Mouse (Mus musculus): Measurements from ENCODE around the gene Pcgf3. TPM values are rescaled to one million over a fixed set of nuclear protein-coding genes. Genes with fewer than 3 reads are reported as not detected.

The Pcgf3 gene
- polyA plus RNA-seq, 1 experiment from 2014 or later = 34.7 TPM

DNA sequence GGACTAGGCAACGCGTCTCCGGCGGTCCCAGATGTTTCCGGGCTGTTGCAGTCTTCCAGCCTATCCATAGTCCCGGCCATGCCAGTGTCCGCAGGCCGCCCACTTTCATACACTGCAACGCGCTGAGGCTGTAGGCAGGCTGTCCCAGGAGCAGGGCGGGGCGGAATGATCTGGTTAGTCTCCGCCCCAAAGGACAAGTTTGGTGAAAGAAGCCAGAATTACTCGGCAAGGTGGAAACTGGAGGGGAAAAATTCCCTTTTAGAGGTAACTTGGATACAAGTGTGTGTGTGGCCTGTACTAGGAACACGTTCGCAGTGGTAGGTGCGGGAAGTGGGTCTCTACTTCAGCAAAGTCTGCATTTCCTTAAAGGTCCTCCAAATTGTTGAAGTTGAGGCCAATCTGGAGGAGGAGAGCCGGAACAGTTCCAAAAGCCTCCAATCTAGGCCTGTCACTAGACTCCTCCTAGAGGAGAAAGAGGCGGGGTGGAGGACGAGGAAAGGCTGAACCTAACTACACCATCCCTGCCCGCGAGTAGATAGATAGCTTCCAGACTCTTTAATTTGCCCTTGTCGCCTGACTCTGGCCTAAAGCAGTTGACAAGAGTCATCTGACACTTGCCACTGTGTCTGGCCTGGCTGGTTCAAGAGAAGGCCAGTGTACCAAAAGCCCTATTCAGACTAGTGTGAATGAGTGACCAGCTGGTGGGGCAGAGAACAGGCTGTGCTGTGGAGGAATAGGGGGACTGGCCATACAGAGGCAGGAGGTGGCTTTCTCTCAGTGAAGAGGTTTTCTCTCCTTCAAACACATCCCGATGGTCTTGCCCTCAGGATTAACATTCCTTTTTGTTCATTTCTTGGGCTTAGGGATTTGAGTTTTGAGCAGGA is 12.0 kb upstream of the Pcgf3 start, which contains the start of gene Mfsd7a:
Gene Mfsd7a, minus strand, starts transcription at position 107 of the 884 bp plus-strand sequence.
- H3K9me3 ChIP-seq = no peaks in the 10 kb centered on the region
- WGBS = 10% methylated on average over 24 of the region's 24 CpGs
- H3K36me3 ChIP-seq = no peaks in the 10 kb centered on the region
- H3K9ac ChIP-seq = no peak within 1 kb of the TSS; the same call in 1 of the 2 replicates
- peak; percentile 78 for ATAC-seq (ENCODE audit: insufficient number of reproducible peaks, insufficient read depth, low FRiP score, low TSS enrichment)
- no peak within 1 kb of the TSS for H3K27ac ChIP-seq
- peaks cover 15% of the 10 kb centered on the region; the same call in 1 of the 2 replicates for H3K27me3 ChIP-seq
- H3K4me1 ChIP-seq = 0 out of 2 replicates have a peak, but pooled peaks cover 5% of the 10 kb centered on the region
- H3K4me3 ChIP-seq = peak within 1 kb of the TSS; percentile 34
- peak within 1 kb of the TSS; percentile 62 for H3K4me2 ChIP-seq (replicated peaks)

GRCm38 (mm10) chr5:108450837-108451540 is 10.0 kb upstream of the Pcgf3 start:
- Histone ChIP-seq H3K4me1 (0 out of 2 replicates have a peak, but pooled peaks cover 5% of the 10 kb centered on the region), H3K4me3 (no peak overlapping the region), H3K27ac (no peak overlapping the region), H3K9ac (no peak overlapping the region), H3K4me2 (replicated peaks) (no peak overlapping the region), H3K36me3 (no peaks in the 10 kb centered on the region), H3K9me3 (no peaks in the 10 kb centered on the region), H3K27me3 (peaks cover 15% of the 10 kb centered on the region; the same call in 1 of the 2 replicates)
- 78% methylated on average over 8 of the region's 8 CpGs for WGBS
- ATAC-seq (ENCODE audit: insufficient number of reproducible peaks, insufficient read depth, low FRiP score, low TSS enrichment) = no peak

GRCm38 (mm10) chr5:108451611-108452010 is 9.4 kb upstream of the Pcgf3 start:
- no peak overlapping the region for H3K4me2 ChIP-seq (replicated peaks)
- peaks cover 15% of the 10 kb centered on the region; the same call in 1 of the 2 replicates for H3K27me3 ChIP-seq
- no peaks in the 10 kb centered on the region for H3K9me3 ChIP-seq
- H3K4me1 ChIP-seq = 0 out of 2 replicates have a peak, but pooled peaks cover 5% of the 10 kb centered on the region
- H3K27ac ChIP-seq = no peak overlapping the region
- ATAC-seq (ENCODE audit: insufficient number of reproducible peaks, insufficient read depth, low FRiP score, low TSS enrichment) = no peak
- no peaks in the 10 kb centered on the region for H3K36me3 ChIP-seq
- H3K9ac ChIP-seq = no peak overlapping the region
- no peak overlapping the region for H3K4me3 ChIP-seq
- WGBS = 79% methylated on average over 1 of the region's 1 CpGs

DNA sequence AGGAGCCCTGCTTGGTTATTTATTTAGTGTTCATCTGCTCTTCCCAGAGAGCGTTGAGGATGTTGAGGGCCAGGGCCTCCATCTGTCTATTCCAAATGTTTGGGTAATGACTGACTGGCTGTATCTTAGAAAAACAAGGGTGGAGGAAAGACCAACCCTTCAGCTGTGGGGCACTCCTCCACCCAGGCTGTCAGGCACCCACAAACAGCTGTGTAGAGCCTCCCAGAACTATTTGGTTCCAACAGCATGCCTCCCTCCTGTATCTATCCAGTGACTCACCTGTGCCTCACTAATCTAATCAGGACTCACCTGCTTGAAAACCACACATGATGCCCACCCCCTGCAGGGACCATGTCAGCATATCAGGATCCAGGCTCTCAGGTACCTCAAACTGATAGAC is 8.6 kb upstream of the Pcgf3 start:
- no peak overlapping the region for H3K9ac ChIP-seq
- H3K27ac ChIP-seq = no peak overlapping the region
- H3K4me3 ChIP-seq = no peak overlapping the region
- no peak overlapping the region for H3K4me2 ChIP-seq (replicated peaks)
- no peak for ATAC-seq (ENCODE audit: insufficient number of reproducible peaks, insufficient read depth, low FRiP score, low TSS enrichment)
- H3K36me3 ChIP-seq = no peaks in the 10 kb centered on the region
- H3K27me3 ChIP-seq = peaks cover 11% of the 10 kb centered on the region; the same call in 1 of the 2 replicates
- H3K4me1 ChIP-seq = 0 out of 2 replicates have a peak, but pooled peaks cover 5% of the 10 kb centered on the region
- WGBS = 90% methylated on average over 1 of the region's 1 CpGs
- no peaks in the 10 kb centered on the region for H3K9me3 ChIP-seq

DNA sequence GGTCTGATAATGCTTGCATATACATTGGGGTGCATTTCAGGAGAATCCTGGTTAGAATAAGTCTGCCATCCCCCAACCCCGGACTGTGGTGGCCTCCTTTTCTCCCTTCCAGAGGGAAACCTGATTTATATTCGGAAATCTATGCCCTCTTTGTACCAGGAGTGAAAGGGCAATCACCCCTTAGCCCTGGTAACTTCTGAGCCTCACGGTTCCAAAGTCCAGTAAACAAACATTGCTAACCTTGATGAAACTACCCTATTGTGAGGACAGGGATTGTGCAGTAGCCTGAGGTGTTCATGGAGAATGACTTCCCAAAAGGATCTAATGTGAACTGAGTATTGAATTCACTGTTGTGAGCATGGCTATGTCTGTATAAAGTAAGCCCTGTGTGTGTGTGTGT is 6.9 kb upstream of the Pcgf3 start:
- Histone ChIP-seq H3K27ac (no peak overlapping the region), H3K4me2 (replicated peaks) (no peak overlapping the region), H3K27me3 (0 out of 2 replicates have a peak, but pooled peaks cover 5% of the 10 kb centered on the region), H3K9me3 (no peaks in the 10 kb centered on the region), H3K4me3 (no peak overlapping the region), H3K9ac (no peak overlapping the region), H3K36me3 (no peaks in the 10 kb centered on the region), H3K4me1 (0 out of 2 replicates have a peak, but pooled peaks cover 3% of the 10 kb centered on the region)
- no peak for ATAC-seq (ENCODE audit: insufficient number of reproducible peaks, insufficient read depth, low FRiP score, low TSS enrichment)
- 40% methylated on average over 3 of the region's 3 CpGs for WGBS

- Histone ChIP-seq H3K27me3 (0 out of 2 replicates have a peak, but pooled peaks cover 3% of the 10 kb centered on the region), H3K4me2 (replicated peaks) (no peak overlapping the region), H3K4me3 (no peak overlapping the region), H3K4me1 (peaks cover 16% of the 10 kb centered on the region), H3K9ac (no peak overlapping the region), H3K36me3 (no peaks in the 10 kb centered on the region), H3K27ac (no peak overlapping the region), H3K9me3 (no peaks in the 10 kb centered on the region)
- no peak for ATAC-seq (ENCODE audit: insufficient number of reproducible peaks, insufficient read depth, low FRiP score, low TSS enrichment)
- 71% methylated on average over 2 of the region's 2 CpGs for WGBS
Observed at GRCm38 (mm10) chr5:108458706-108459105, 2.3 kb upstream of the Pcgf3 start.

- H3K27me3 ChIP-seq = 0 out of 2 replicates have a peak, but pooled peaks cover 3% of the 10 kb centered on the region
- 48% methylated on average over 6 of the region's 6 CpGs for WGBS
- no peak for ATAC-seq (ENCODE audit: insufficient number of reproducible peaks, insufficient read depth, low FRiP score, low TSS enrichment)
- H3K36me3 ChIP-seq = no peaks in the 10 kb centered on the region
- H3K4me1 ChIP-seq = peaks cover 24% of the 10 kb centered on the region
- H3K9ac ChIP-seq = no peak overlapping the region
- H3K4me2 ChIP-seq (replicated peaks) = peak overlapping the region; percentile 96
- no peak overlapping the region for H3K27ac ChIP-seq
- peak overlapping the region; percentile 89 for H3K4me3 ChIP-seq
- no peaks in the 10 kb centered on the region for H3K9me3 ChIP-seq
Observed at GRCm38 (mm10) chr5:108460461-108460860, 571 bp upstream of the Pcgf3 start.

- no peaks in the 10 kb centered on the region for H3K9me3 ChIP-seq
- 0 out of 2 replicates have a peak, but pooled peaks cover 3% of the 10 kb centered on the region for H3K27me3 ChIP-seq
- H3K27ac ChIP-seq = no peak overlapping the region
- 39% methylated on average over 4 of the region's 4 CpGs for WGBS
- peak overlapping the region; percentile 89 for H3K4me3 ChIP-seq
- H3K36me3 ChIP-seq = no peaks in the 10 kb centered on the region
- peaks cover 24% of the 10 kb centered on the region for H3K4me1 ChIP-seq
- H3K4me2 ChIP-seq (replicated peaks) = peak overlapping the region; percentile 96
- H3K9ac ChIP-seq = peak overlapping the region; percentile 99
- ATAC-seq (ENCODE audit: insufficient number of reproducible peaks, insufficient read depth, low FRiP score, low TSS enrichment) = no peak
Observed at GRCm38 (mm10) chr5:108462446-108462845, 1.4 kb downstream of the Pcgf3 start.

DNA sequence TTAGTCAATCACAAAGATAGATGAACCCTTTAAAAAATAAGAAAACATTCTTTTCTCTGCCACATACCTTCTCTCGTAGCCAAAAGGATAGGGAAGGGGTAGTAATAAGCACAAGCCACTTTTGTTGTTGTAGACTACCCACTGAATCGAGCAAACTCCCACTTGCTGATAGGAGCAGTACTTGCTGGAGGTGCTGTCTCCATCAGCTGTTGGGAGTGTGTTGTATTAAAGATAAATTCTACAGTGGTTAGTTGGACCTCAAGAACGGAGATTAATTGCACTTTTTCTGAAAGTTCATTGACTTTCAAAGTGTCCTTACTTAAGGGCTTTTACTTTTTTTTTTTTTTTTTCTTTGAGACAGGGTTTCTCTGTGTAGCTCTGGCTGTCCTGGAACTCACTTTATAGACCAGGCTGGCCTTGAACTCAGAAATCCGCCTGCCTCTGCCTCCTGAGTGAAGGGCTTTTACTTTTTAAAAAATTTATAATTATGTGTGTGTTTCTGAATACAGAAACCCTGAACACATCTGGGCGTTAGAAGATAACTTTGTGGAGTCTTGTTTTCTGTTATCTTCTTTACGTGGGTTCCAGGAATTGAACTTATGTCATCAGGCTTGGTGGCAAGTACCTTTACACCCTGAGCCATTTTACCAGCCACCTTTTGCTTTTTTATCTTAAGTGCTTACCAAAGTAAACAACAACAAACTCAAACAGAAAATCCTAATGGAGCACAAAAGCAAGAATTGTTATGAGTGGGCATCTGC is 4.3 kb downstream of the Pcgf3 start:
- Histone ChIP-seq H3K4me1 (peaks cover 24% of the 10 kb centered on the region), H3K9ac (no peak overlapping the region), H3K36me3 (no peaks in the 10 kb centered on the region; the same call in 1 of the 2 replicates), H3K27me3 (no peaks in the 10 kb centered on the region), H3K4me3 (no peak overlapping the region), H3K9me3 (no peaks in the 10 kb centered on the region), H3K4me2 (replicated peaks) (no peak overlapping the region), H3K27ac (no peak overlapping the region)
- 88% methylated on average over 6 of the region's 6 CpGs for WGBS
- ATAC-seq (ENCODE audit: insufficient number of reproducible peaks, insufficient read depth, low FRiP score, low TSS enrichment) = no peak

GRCm38 (mm10) chr5:108466647-108467046 is 5.6 kb downstream of the Pcgf3 start:
- H3K4me3 ChIP-seq = no peak overlapping the region
- no peaks in the 10 kb centered on the region for H3K9me3 ChIP-seq
- peaks cover 5% of the 10 kb centered on the region; the same call in 1 of the 2 replicates for H3K36me3 ChIP-seq
- H3K27me3 ChIP-seq = no peaks in the 10 kb centered on the region
- H3K4me1 ChIP-seq = peaks cover 24% of the 10 kb centered on the region
- H3K27ac ChIP-seq = no peak overlapping the region
- 95% methylated on average over 1 of the region's 1 CpGs for WGBS
- no peak overlapping the region for H3K4me2 ChIP-seq (replicated peaks)
- no peak for ATAC-seq (ENCODE audit: insufficient number of reproducible peaks, insufficient read depth, low FRiP score, low TSS enrichment)
- H3K9ac ChIP-seq = no peak overlapping the region

GRCm38 (mm10) chr5:108469617-108470016 is 8.6 kb downstream of the Pcgf3 start:
- Histone ChIP-seq H3K4me2 (replicated peaks) (no peak overlapping the region), H3K9ac (no peak overlapping the region), H3K27me3 (no peaks in the 10 kb centered on the region), H3K27ac (no peak overlapping the region), H3K9me3 (no peaks in the 10 kb centered on the region), H3K4me1 (no peaks in the 10 kb centered on the region), H3K4me3 (no peak overlapping the region), H3K36me3 (peaks cover 34% of the 10 kb centered on the region)
- 76% methylated on average over 7 of the region's 7 CpGs for WGBS
- ATAC-seq (ENCODE audit: insufficient number of reproducible peaks, insufficient read depth, low FRiP score, low TSS enrichment) = no peak
